Comparison of ENCODE assay signal across 8 mouse cellular contexts in the genomic region with DNA sequence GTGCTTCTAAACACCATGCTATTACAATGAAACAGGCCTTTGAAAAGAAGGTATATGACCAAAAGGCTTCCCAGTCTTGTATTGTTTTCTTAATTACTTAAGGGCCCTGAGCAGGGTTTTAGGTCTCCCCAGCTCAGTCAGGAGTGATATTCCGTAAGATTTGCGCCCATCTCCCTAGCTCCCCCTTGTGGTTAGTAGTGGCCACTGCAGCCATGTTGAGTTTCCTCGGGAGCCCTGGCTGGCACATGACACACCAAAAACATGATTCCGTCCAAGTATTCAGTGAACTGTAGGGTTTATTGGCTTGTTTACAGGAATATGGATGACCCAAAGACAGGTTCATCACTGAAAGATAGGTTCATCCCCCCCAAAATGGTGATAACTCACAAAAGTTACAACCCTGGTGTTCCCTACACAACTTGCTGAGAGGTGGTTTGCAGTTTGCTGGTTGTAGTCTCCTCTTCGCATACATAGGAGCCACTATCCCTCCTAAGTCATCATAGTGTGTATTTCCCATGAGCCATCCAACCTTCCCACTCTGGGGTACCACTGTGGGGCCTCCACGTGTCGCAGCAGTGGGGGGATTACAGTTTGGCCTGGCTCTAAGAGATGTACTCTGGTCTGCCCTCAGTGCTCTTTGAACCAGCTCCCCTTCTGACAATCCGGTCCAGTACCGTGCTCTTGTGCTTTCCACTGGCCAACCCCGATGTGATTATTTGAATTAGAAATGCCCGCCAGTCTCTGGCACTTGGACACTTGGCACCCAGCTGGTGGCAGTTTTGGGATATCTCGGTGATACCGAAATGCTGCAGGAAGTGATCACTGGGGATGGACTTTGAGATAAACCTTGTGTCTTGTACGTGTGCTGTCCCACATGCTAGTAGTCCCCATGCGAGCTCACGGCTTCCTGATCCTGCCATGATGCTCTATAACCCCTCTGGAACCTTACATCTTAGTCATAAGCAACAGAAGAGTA. TPM values are rescaled to one million over a fixed set of nuclear protein-coding genes. Genes with fewer than 3 reads are reported as not detected.
A peak's percentile ranks its signal among the peaks of the same experiment; 100 is the strongest.
DNase-seq lines count a peak whose midpoint lies in the region; ATAC-seq and TF ChIP-seq lines count a peak whose summit lies in the region.

No protein-coding gene starts in this region.

- no peak for TF ChIP-seq POLR2A in ES-Bruce4 (IDR thresholded peaks at IDR 0.05; ENCODE audit: insufficient read depth, low read length)

- intact Hi-C loops in gastrocnemius, postnatal 14 days (cut with DNase I; ENCODE audit: low total_unique reads): no loop called here

- no peak for ATAC-seq in hindbrain, embryonic 13.5 days (ENCODE audit: low FRiP score)
- ATAC-seq in kidney, embryonic 16.5 days (ENCODE audit: low FRiP score, low TSS enrichment): peak; percentile 31
- ATAC-seq in lung, postnatal 0 days: no peak

- H3K36me3 ChIP-seq in hindbrain, embryonic 10.5 days: peaks cover 64% of the 10 kb centered on the region
- peaks cover 55% of the 10 kb centered on the region for H3K36me3 ChIP-seq in hindbrain, embryonic 13.5 days
- H3K36me3 ChIP-seq in ES-Bruce4 (ENCODE audit: control insufficient read depth, insufficient read depth, low read length, poor library complexity, severe bottlenecking): peaks cover 36% of the 10 kb centered on the region
- peaks cover 39% of the 10 kb centered on the region for H3K36me3 ChIP-seq in kidney, embryonic 16.5 days (ENCODE audit: insufficient read depth, low read length)
- peaks cover 15% of the 10 kb centered on the region; the same call in 1 of the 2 replicates for H3K36me3 ChIP-seq in lung, postnatal 0 days (ENCODE audit: insufficient read depth, low read length)

- WGBS in hindbrain, embryonic 10.5 days: 76% methylated on average over 16 of the region's 16 CpGs
- 70% methylated on average over 16 of the region's 16 CpGs for WGBS in hindbrain, embryonic 13.5 days
- 71% methylated on average over 16 of the region's 16 CpGs for WGBS in kidney, embryonic 16.5 days
- 65% methylated on average over 16 of the region's 16 CpGs for WGBS in lung, postnatal 0 days

- H3K27ac ChIP-seq in hindbrain, embryonic 10.5 days: no peak overlapping the region
- no peak overlapping the region for H3K27ac ChIP-seq in hindbrain, embryonic 13.5 days
- H3K27ac ChIP-seq in ES-Bruce4 (ENCODE audit: insufficient read depth, low read length): 0 out of 2 replicates have a peak overlapping the region, but pooled peaks have one; percentile 26
- no peak overlapping the region for H3K27ac ChIP-seq in kidney, embryonic 16.5 days (ENCODE audit: low read length)
- no peak overlapping the region for H3K27ac ChIP-seq in lung, postnatal 0 days (ENCODE audit: low read length)

- peak; percentile 50 for DNase-seq in hindbrain, embryonic 10.5 days (ENCODE audit: low spot score)
- peak; percentile 45 for DNase-seq in cerebellum, adult 11-12 months
- peak; percentile 55 for DNase-seq in gastrocnemius, postnatal 14 days
- peak; percentile 56 for DNase-seq in lung, postnatal 0 days (ENCODE audit: low spot score)
- peak; percentile 46 for DNase-seq in skeletal muscle tissue, adult 2 months (ENCODE audit: low read depth, low spot score)

- TF ChIP-seq EP300 in ES-Bruce4 (IDR thresholded peaks at IDR 0.05; ENCODE audit: insufficient read depth, low read depth, low read length): no peak
- no peak for TF ChIP-seq EP300 in lung, postnatal 0 days (IDR thresholded peaks at IDR 0.05)

- H3K9me3 ChIP-seq in hindbrain, embryonic 10.5 days: no peaks in the 10 kb centered on the region
- no peaks in the 10 kb centered on the region for H3K9me3 ChIP-seq in hindbrain, embryonic 13.5 days
- no peaks in the 10 kb centered on the region for H3K9me3 ChIP-seq in ES-Bruce4 (replicated peaks; ENCODE audit: control insufficient read depth, insufficient read depth, low read length, poor library complexity, severe bottlenecking)
- H3K9me3 ChIP-seq in kidney, embryonic 16.5 days (ENCODE audit: low read length): no peaks in the 10 kb centered on the region
- no peaks in the 10 kb centered on the region for H3K9me3 ChIP-seq in lung, postnatal 0 days (ENCODE audit: low read length)

- H3K9ac ChIP-seq in hindbrain, embryonic 13.5 days: no peak overlapping the region
- no peak overlapping the region for H3K9ac ChIP-seq in ES-Bruce4 (ENCODE audit: low read depth, poor library complexity, severe bottlenecking)
- no peak overlapping the region for H3K9ac ChIP-seq in kidney, embryonic 16.5 days (replicated peaks; ENCODE audit: low read length)
- no peak overlapping the region for H3K9ac ChIP-seq in lung, postnatal 0 days (replicated peaks; ENCODE audit: low read depth)

- H3K4me2 ChIP-seq in hindbrain, embryonic 13.5 days: no peak overlapping the region
- no peak overlapping the region for H3K4me2 ChIP-seq in kidney, embryonic 16.5 days (replicated peaks; ENCODE audit: low read depth, low read length)
- H3K4me2 ChIP-seq in lung, postnatal 0 days (replicated peaks; ENCODE audit: low read depth, low read length): no peak overlapping the region

- TF ChIP-seq CTCF in ES-Bruce4 (IDR thresholded peaks at IDR 0.05; ENCODE audit: low read depth, low read length): peak; percentile 94
- TF ChIP-seq CTCF in lung, postnatal 0 days (IDR thresholded peaks at IDR 0.05): peak; percentile 93

- no peaks in the 10 kb centered on the region for H3K27me3 ChIP-seq in hindbrain, embryonic 10.5 days (ENCODE audit: insufficient read depth, poor library complexity, severe bottlenecking)
- no peaks in the 10 kb centered on the region for H3K27me3 ChIP-seq in hindbrain, embryonic 13.5 days
- H3K27me3 ChIP-seq in ES-Bruce4 (ENCODE audit: control insufficient read depth, insufficient read depth, low read length, poor library complexity, severe bottlenecking): no peaks in the 10 kb centered on the region
- no peaks in the 10 kb centered on the region for H3K27me3 ChIP-seq in kidney, embryonic 16.5 days (ENCODE audit: insufficient read depth, low read length)
- no peaks in the 10 kb centered on the region for H3K27me3 ChIP-seq in lung, postnatal 0 days (replicated peaks; ENCODE audit: insufficient read depth, low read length)

- peaks cover 11% of the 10 kb centered on the region for H3K4me1 ChIP-seq in hindbrain, embryonic 10.5 days (replicated peaks)
- H3K4me1 ChIP-seq in hindbrain, embryonic 13.5 days (replicated peaks): no peaks in the 10 kb centered on the region
- no peaks in the 10 kb centered on the region for H3K4me1 ChIP-seq in ES-Bruce4 (ENCODE audit: control insufficient read depth, insufficient read depth, low read length)
- H3K4me1 ChIP-seq in kidney, embryonic 16.5 days (ENCODE audit: insufficient read depth, low read length): peaks cover 4% of the 10 kb centered on the region; the same call in 1 of the 2 replicates
- no peaks in the 10 kb centered on the region for H3K4me1 ChIP-seq in lung, postnatal 0 days (ENCODE audit: insufficient read depth, low read depth, low read length)

- no peak overlapping the region for H3K4me3 ChIP-seq in hindbrain, embryonic 10.5 days
- H3K4me3 ChIP-seq in hindbrain, embryonic 13.5 days: no peak overlapping the region
- H3K4me3 ChIP-seq in ES-Bruce4 (ENCODE audit: low read depth, low read length): no peak overlapping the region
- no peak overlapping the region for H3K4me3 ChIP-seq in kidney, embryonic 16.5 days (ENCODE audit: low read length)
- H3K4me3 ChIP-seq in lung, postnatal 0 days (ENCODE audit: low read depth, low read length): no peak overlapping the region

RNA-seq across cellular contexts. Expression of a gene that starts 16.4 kb away (rescaled TPM):
- 134 and 151 TPM in 2 replicates for polyA plus RNA-seq in hindbrain, embryonic 10.5 days (2016; fragmentation: Nextera tagmentation; extraction: Ambion mirVana)
- 131 and 132 TPM in 2 replicates for polyA plus RNA-seq in hindbrain, embryonic 13.5 days (2015; fragmentation: Nextera tagmentation; extraction: Ambion mirVana)
- polyA plus RNA-seq in ES-Bruce4 (2011; ENCODE audit: insufficient read depth, insufficient read length, low read depth, missing spikeins): 116 and 119 TPM in 2 replicates
- total RNA-seq in gastrocnemius, postnatal 14 days (2021): 10 to 100 TPM; 52.5 to 56.9 TPM
- 106 and 113 TPM in 2 replicates for polyA plus RNA-seq in kidney, embryonic 16.5 days (2015; fragmentation: Nextera tagmentation; extraction: Ambion mirVana)
- polyA plus RNA-seq in lung, postnatal 0 days (2015; fragmentation: Nextera tagmentation; extraction: Ambion mirVana): 50.4 and 56.0 TPM in 2 replicates

RNA-seq across cellular contexts. Expression of a gene that starts 25.5 kb away (rescaled TPM):
- not detected in 2 replicates for polyA plus RNA-seq in hindbrain, embryonic 10.5 days (2016; fragmentation: Nextera tagmentation; extraction: Ambion mirVana)
- polyA plus RNA-seq in hindbrain, embryonic 13.5 days (2015; fragmentation: Nextera tagmentation; extraction: Ambion mirVana): not detected in 2 replicates
- polyA plus RNA-seq in ES-Bruce4 (2011; ENCODE audit: insufficient read depth, insufficient read length, low read depth, missing spikeins): 0.10 TPM in 1 of 2 replicates, not detected in the other
- not detected for total RNA-seq in gastrocnemius, postnatal 14 days (2021)
- not detected in 2 replicates for polyA plus RNA-seq in kidney, embryonic 16.5 days (2015; fragmentation: Nextera tagmentation; extraction: Ambion mirVana)
- not detected in 2 replicates for polyA plus RNA-seq in lung, postnatal 0 days (2015; fragmentation: Nextera tagmentation; extraction: Ambion mirVana)

RNA-seq across cellular contexts. Expression of a gene that starts 35.1 kb away (rescaled TPM):
- 0.22 and 0.48 TPM in 2 replicates for polyA plus RNA-seq in hindbrain, embryonic 10.5 days (2016; fragmentation: Nextera tagmentation; extraction: Ambion mirVana)
- not detected in 2 replicates for polyA plus RNA-seq in hindbrain, embryonic 13.5 days (2015; fragmentation: Nextera tagmentation; extraction: Ambion mirVana)
- polyA plus RNA-seq in ES-Bruce4 (2011; ENCODE audit: insufficient read depth, insufficient read length, low read depth, missing spikeins): not detected in 2 replicates
- total RNA-seq in gastrocnemius, postnatal 14 days (2021): not detected
- 0.21 and 0.55 TPM in 2 replicates for polyA plus RNA-seq in kidney, embryonic 16.5 days (2015; fragmentation: Nextera tagmentation; extraction: Ambion mirVana)
- polyA plus RNA-seq in lung, postnatal 0 days (2015; fragmentation: Nextera tagmentation; extraction: Ambion mirVana): 0.31 and 3.3 TPM in 2 replicates

RNA-seq across cellular contexts. Expression of a gene that starts 48.0 kb away (rescaled TPM):
- polyA plus RNA-seq in hindbrain, embryonic 10.5 days (2016; fragmentation: Nextera tagmentation; extraction: Ambion mirVana): not detected in 2 replicates
- polyA plus RNA-seq in hindbrain, embryonic 13.5 days (2015; fragmentation: Nextera tagmentation; extraction: Ambion mirVana): not detected in 2 replicates
- polyA plus RNA-seq in ES-Bruce4 (2011; ENCODE audit: insufficient read depth, insufficient read length, low read depth, missing spikeins): not detected in 2 replicates
- total RNA-seq in gastrocnemius, postnatal 14 days (2021): not detected
- polyA plus RNA-seq in kidney, embryonic 16.5 days (2015; fragmentation: Nextera tagmentation; extraction: Ambion mirVana): not detected in 2 replicates
- not detected in 2 replicates for polyA plus RNA-seq in lung, postnatal 0 days (2015; fragmentation: Nextera tagmentation; extraction: Ambion mirVana)

RNA-seq across cellular contexts. Expression of a gene that starts 53.1 kb away (rescaled TPM):
- 53.7 and 57.6 TPM in 2 replicates for polyA plus RNA-seq in hindbrain, embryonic 10.5 days (2016; fragmentation: Nextera tagmentation; extraction: Ambion mirVana)
- 69.7 and 77.0 TPM in 2 replicates for polyA plus RNA-seq in hindbrain, embryonic 13.5 days (2015; fragmentation: Nextera tagmentation; extraction: Ambion mirVana)
- 66.8 and 73.1 TPM in 2 replicates for polyA plus RNA-seq in ES-Bruce4 (2011; ENCODE audit: insufficient read depth, insufficient read length, low read depth, missing spikeins)
- 10 to 100 TPM; 20.4 to 20.6 TPM for total RNA-seq in gastrocnemius, postnatal 14 days (2021)
- 64.4 and 76.4 TPM in 2 replicates for polyA plus RNA-seq in kidney, embryonic 16.5 days (2015; fragmentation: Nextera tagmentation; extraction: Ambion mirVana)
- polyA plus RNA-seq in lung, postnatal 0 days (2015; fragmentation: Nextera tagmentation; extraction: Ambion mirVana): 31.0 and 32.2 TPM in 2 replicates
